Comparison of ENCODE assay signal across 9 mouse cellular contexts in the genomic region with DNA sequence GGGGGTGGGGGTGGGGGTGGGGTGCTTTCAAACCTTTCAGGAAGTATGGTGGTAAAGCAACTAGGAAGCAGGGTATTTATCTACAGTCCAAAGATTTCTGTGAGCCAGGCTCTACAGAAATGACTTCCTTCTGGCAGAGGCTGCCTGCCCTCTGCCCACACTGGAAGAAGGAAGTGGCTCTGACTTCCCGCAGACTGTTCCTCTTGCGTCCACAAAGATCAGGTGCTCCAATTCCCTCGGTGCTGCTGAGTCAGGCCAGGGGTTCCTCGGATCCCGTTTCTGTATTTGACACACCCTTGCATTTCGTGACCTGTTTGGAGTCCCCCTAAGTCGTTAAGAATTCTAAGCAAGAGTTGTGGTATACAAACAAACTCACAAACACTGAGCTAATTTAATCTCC. TPM values are rescaled to one million over a fixed set of nuclear protein-coding genes. Genes with fewer than 3 reads are reported as not detected.
DNase-seq lines count a peak whose midpoint lies in the region; ATAC-seq lines count a peak whose summit lies in the region.
"Had no signal": no experiment of that assay in that cellular context is flagged by ENCODE, and none has a peak within 500 bp of the region (broad histone marks: within the 10 kb centered on the region; RNA-seq: fewer than 3 reads in every experiment).

No protein-coding gene starts in this region.

- peaks cover 35% of the 10 kb centered on the region for H3K36me3 ChIP-seq in hindbrain, embryonic 13.5 days
- peaks cover 13% of the 10 kb centered on the region for H3K36me3 ChIP-seq in hindbrain, embryonic 11.5 days (ENCODE audit: control insufficient read depth, insufficient read depth, low read length)
- peaks cover 20% of the 10 kb centered on the region for H3K36me3 ChIP-seq in hindbrain, embryonic 16.5 days (ENCODE audit: control insufficient read depth, insufficient read depth, low read length)
- peaks cover 55% of the 10 kb centered on the region for H3K36me3 ChIP-seq in megakaryocyte, embryonic 14.5 days (replicated peaks; ENCODE audit: low read length)

- peak overlapping the region; percentile 91 for H3K27ac ChIP-seq in hindbrain, embryonic 13.5 days
- no peak overlapping the region for H3K27ac ChIP-seq in hindbrain, embryonic 11.5 days (ENCODE audit: low read depth, low read length)
- peak overlapping the region; percentile 99 for H3K27ac ChIP-seq in brown adipose tissue, adult 24 weeks (replicated peaks; ENCODE audit: low read depth, low read length)
- peak overlapping the region; percentile 58 for H3K27ac ChIP-seq in hindbrain, embryonic 16.5 days (ENCODE audit: low read depth, low read length)

- WGBS in hindbrain, embryonic 13.5 days: 84% methylated on average over 7 of the region's 7 CpGs
- WGBS in hindbrain, embryonic 11.5 days: 82% methylated on average over 7 of the region's 7 CpGs
- 82% methylated on average over 7 of the region's 7 CpGs for WGBS in hindbrain, embryonic 16.5 days

- no peak overlapping the region for H3K4me3 ChIP-seq in hindbrain, embryonic 13.5 days
- no peak overlapping the region for H3K4me3 ChIP-seq in hindbrain, embryonic 11.5 days (ENCODE audit: low read depth, low read length)
- no peak overlapping the region for H3K4me3 ChIP-seq in brown adipose tissue, adult 24 weeks (ENCODE audit: insufficient read depth, low read depth, low read length)
- H3K4me3 ChIP-seq in hindbrain, embryonic 16.5 days (ENCODE audit: low read length): no peak overlapping the region
- H3K4me3 ChIP-seq in megakaryocyte, embryonic 14.5 days (replicated peaks): peak overlapping the region; percentile 62

- no peak overlapping the region for H3K4me2 ChIP-seq in hindbrain, embryonic 13.5 days
- no peak overlapping the region for H3K4me2 ChIP-seq in hindbrain, embryonic 11.5 days (replicated peaks; ENCODE audit: low read depth, low read length)
- H3K4me2 ChIP-seq in hindbrain, embryonic 16.5 days (ENCODE audit: low read length): no peak overlapping the region

- no peak overlapping the region; the same call in 1 of the 2 replicates for H3K9ac ChIP-seq in hindbrain, embryonic 13.5 days
- no peak overlapping the region for H3K9ac ChIP-seq in hindbrain, embryonic 11.5 days (ENCODE audit: low read depth, low read length)
- H3K9ac ChIP-seq in hindbrain, embryonic 16.5 days (ENCODE audit: low read depth, low read length): no peak overlapping the region

- H3K4me1 ChIP-seq in hindbrain, embryonic 13.5 days (replicated peaks): peaks cover 72% of the 10 kb centered on the region
- peaks cover 7% of the 10 kb centered on the region for H3K4me1 ChIP-seq in hindbrain, embryonic 11.5 days (replicated peaks; ENCODE audit: control insufficient read depth, insufficient read depth, low read length)
- peaks cover 38% of the 10 kb centered on the region for H3K4me1 ChIP-seq in brown adipose tissue, adult 24 weeks (ENCODE audit: control insufficient read depth, insufficient read depth, insufficient read length, low read length)
- peaks cover 42% of the 10 kb centered on the region for H3K4me1 ChIP-seq in hindbrain, embryonic 16.5 days (ENCODE audit: control insufficient read depth, insufficient read depth, low read depth, low read length)
- peaks cover 33% of the 10 kb centered on the region for H3K4me1 ChIP-seq in megakaryocyte, embryonic 14.5 days

- no peaks in the 10 kb centered on the region for H3K9me3 ChIP-seq in hindbrain, embryonic 13.5 days
- no peaks in the 10 kb centered on the region for H3K9me3 ChIP-seq in hindbrain, embryonic 11.5 days (ENCODE audit: control insufficient read depth, low read length)
- H3K9me3 ChIP-seq in hindbrain, embryonic 16.5 days (ENCODE audit: control insufficient read depth, low read length): no peaks in the 10 kb centered on the region
- H3K9me3 ChIP-seq in megakaryocyte, embryonic 14.5 days: no peaks in the 10 kb centered on the region

- ATAC-seq in hindbrain, embryonic 13.5 days (ENCODE audit: low FRiP score): no peak
- no peak for ATAC-seq in hindbrain, embryonic 11.5 days (ENCODE audit: low FRiP score)
- ATAC-seq in hindbrain, embryonic 16.5 days: no peak

- H3K27me3 ChIP-seq in hindbrain, embryonic 13.5 days: no peaks in the 10 kb centered on the region
- no peaks in the 10 kb centered on the region for H3K27me3 ChIP-seq in hindbrain, embryonic 11.5 days (ENCODE audit: control insufficient read depth, insufficient read depth, low read length)
- no peaks in the 10 kb centered on the region for H3K27me3 ChIP-seq in hindbrain, embryonic 16.5 days (replicated peaks; ENCODE audit: control insufficient read depth, insufficient read depth, low read length)
- H3K27me3 ChIP-seq in megakaryocyte, embryonic 14.5 days (replicated peaks): peaks cover 9% of the 10 kb centered on the region

- DNase-seq in hindbrain, embryonic 11.5 days (ENCODE audit: low spot score): no peak
- DNase-seq in cerebellum, adult 8-10 months: no peak
- DNase-seq in adrenal gland, postnatal 36 days: no peak
- DNase-seq in right cerebral cortex, adult 2 months (ENCODE audit: low spot score in 2 of 2): no peak
- DNase-seq: right cerebral cortex, postnatal 14 days had no signal

RNA-seq across cellular contexts. Expression of a gene that starts 11.7 kb away (rescaled TPM):
- polyA plus RNA-seq in hindbrain, embryonic 13.5 days (2015; fragmentation: Nextera tagmentation; extraction: Ambion mirVana): 69.0 and 71.8 TPM in 2 replicates
- polyA plus RNA-seq in hindbrain, embryonic 11.5 days (2014; fragmentation: Nextera tagmentation; extraction: Ambion mirVana): 13.8 and 14.4 TPM in 2 replicates
- 4.0 and 7.6 TPM in 2 replicates for polyA plus RNA-seq in brown adipose tissue, adult 24 weeks (2012; ENCODE audit: insufficient read depth, insufficient read length, missing spikeins)
- polyA plus RNA-seq in hindbrain, embryonic 16.5 days (2015; fragmentation: Nextera tagmentation; extraction: Ambion mirVana): 52.2 and 55.9 TPM in 2 replicates
- polyA plus RNA-seq in megakaryocyte, embryonic 14.5 days (2012; ENCODE audit: insufficient read depth, low replicate concordance): 6.3 and 9.8 TPM in 2 replicates
- 10 to 100 TPM; 21.1 to 35.0 TPM for total RNA-seq in adrenal gland, postnatal 36 days (2021)

RNA-seq across cellular contexts. Expression of a gene that starts 23.3 kb away (rescaled TPM):
- 108 and 109 TPM in 2 replicates for polyA plus RNA-seq in hindbrain, embryonic 13.5 days (2015; fragmentation: Nextera tagmentation; extraction: Ambion mirVana)
- 147 and 158 TPM in 2 replicates for polyA plus RNA-seq in hindbrain, embryonic 11.5 days (2014; fragmentation: Nextera tagmentation; extraction: Ambion mirVana)
- polyA plus RNA-seq in brown adipose tissue, adult 24 weeks (2012; ENCODE audit: insufficient read depth, insufficient read length, missing spikeins): 24.3 and 31.2 TPM in 2 replicates
- 51.6 and 52.0 TPM in 2 replicates for polyA plus RNA-seq in hindbrain, embryonic 16.5 days (2015; fragmentation: Nextera tagmentation; extraction: Ambion mirVana)
- polyA plus RNA-seq in megakaryocyte, embryonic 14.5 days (2012; ENCODE audit: insufficient read depth, low replicate concordance): 12.8 and 33.7 TPM in 2 replicates
- 10 to 100 TPM; 77.2 to 78.2 TPM for total RNA-seq in adrenal gland, postnatal 36 days (2021)
